Mouse (Mus musculus) embryonic facial prominence, embryonic 13.5 days (tissue): ENCODE measurements around the gene Mrnip. TPM values are rescaled to one million over a fixed set of nuclear protein-coding genes. Genes with fewer than 3 reads are reported as not detected.

Source experiments
- ATAC-seq: fragments of 200-750 bp; cut with Nextera tagmentation; 2 replicates; pipeline ENCODE4 v1.8.0; 2017; ENCODE audit warnings: low read depth; ENCODE audit not compliant: insufficient number of reproducible peaks, insufficient read depth, low FRiP score, low TSS enrichment
- H3K27ac ChIP-seq: fragments of 300-500 bp; sonication (generic); 2 replicates; pipeline ENCODE4 v1.5.1; 2015; ENCODE audit warnings: moderate library complexity, mild to moderate bottlenecking, inconsistent platforms
- H3K27me3 ChIP-seq: fragments of 300-500 bp; sonication (generic); 2 replicates; pipeline ENCODE4 v1.6.1; 2015; ENCODE audit warnings: mild to moderate bottlenecking, inconsistent platforms
- H3K36me3 ChIP-seq: fragments of 300-500 bp; sonication (generic); 2 replicates; pipeline ENCODE4 v1.6.1; 2015; ENCODE audit warnings: mild to moderate bottlenecking, inconsistent platforms
- H3K4me1 ChIP-seq: fragments of 300-500 bp; sonication (generic); 2 replicates; pipeline ENCODE4 v1.6.1; 2015; ENCODE audit warnings: inconsistent platforms
- H3K4me2 ChIP-seq: fragments of 300-500 bp; sonication (generic); 2 replicates; pipeline ENCODE4 v1.6.1; 2015; ENCODE audit warnings: moderate library complexity, mild to moderate bottlenecking, inconsistent platforms
- H3K4me3 ChIP-seq: fragments of 300-500 bp; sonication (generic); 2 replicates; pipeline ENCODE4 v1.5.1; 2015; ENCODE audit warnings: mild to moderate bottlenecking, inconsistent platforms
- H3K9ac ChIP-seq: fragments of 300-500 bp; sonication (generic); 2 replicates; pipeline ENCODE4 v1.6.1; 2015; ENCODE audit warnings: mild to moderate bottlenecking, inconsistent platforms
- H3K9me3 ChIP-seq: fragments of 300-500 bp; sonication (generic); 2 replicates; pipeline ENCODE4 v1.6.1; 2016; ENCODE audit warnings: inconsistent platforms
- whole genome bisulfite sequencing: fragments of 180-500 bp; shearing (Covaris S2); methylation state at CpG from one replicate; pipeline ENCODE4 v1.1.7; 2015; ENCODE audit warnings: mixed read lengths; 5-methylcytosine and 5-hydroxymethylcytosine counted together
- polyA plus RNA-seq: library from polyadenylated mRNA; unstranded; fragments of >200 nt; fragmentation: Nextera tagmentation; extraction: Ambion mirVana; gene quantifications from 2 replicates; pipeline ENCODE4 v1.2.1, GENCODE M21; 2015

Mrnip gene
- polyA plus RNA-seq, 1 experiment from 2014 or later = 22.9 TPM

- Histone ChIP-seq H3K36me3 (no peaks in the 10 kb centered on the region), H3K27ac (no peak overlapping the region), H3K27me3 (no peaks in the 10 kb centered on the region), H3K4me3 (no peak overlapping the region), H3K4me1 (peaks cover 21% of the 10 kb centered on the region), H3K9me3 (no peaks in the 10 kb centered on the region), H3K4me2 (no peak overlapping the region), H3K9ac (no peak overlapping the region)
- no peak for ATAC-seq
- 55% methylated on average over 4 of the region's 4 CpGs for WGBS
These were observed 43.6 kb downstream of the Mrnip start for GRCm38 (mm10) chr11:50217811-50218210.

DNA sequence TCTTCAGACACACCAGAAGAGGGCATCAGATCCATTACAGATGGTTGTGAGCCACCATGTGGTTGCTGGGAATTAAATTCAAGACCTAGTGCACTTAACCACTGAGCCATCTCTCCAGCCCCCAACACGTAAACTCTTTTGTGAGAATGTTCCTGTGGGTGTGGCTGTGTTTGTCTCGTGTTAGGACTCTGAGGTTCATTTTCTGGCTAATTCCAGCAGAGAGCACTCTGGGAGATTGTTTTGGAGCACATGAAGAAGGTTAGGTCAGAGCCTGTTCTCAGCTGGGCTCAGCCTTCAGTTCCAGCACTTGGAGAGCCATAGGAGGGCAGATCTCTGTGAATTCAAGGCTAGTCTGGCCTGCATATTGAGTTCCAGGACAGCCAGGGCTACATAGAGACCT lies 45.6 kb downstream of the Mrnip start:
- 44% methylated on average over 2 of the region's 2 CpGs for WGBS
- no peak for ATAC-seq

GRCm38 (mm10) chr11:50222559-50223276 lies 48.5 kb downstream of the Mrnip start:
- H3K4me3 ChIP-seq = no peak overlapping the region
- no peaks in the 10 kb centered on the region for H3K27me3 ChIP-seq
- peaks cover 34% of the 10 kb centered on the region for H3K4me1 ChIP-seq
- no peak overlapping the region for H3K27ac ChIP-seq
- H3K9ac ChIP-seq = no peak overlapping the region
- no peak for ATAC-seq
- H3K4me2 ChIP-seq = no peak overlapping the region
- no peaks in the 10 kb centered on the region for H3K36me3 ChIP-seq
- WGBS = 47% methylated on average over 7 of the region's 7 CpGs
- no peaks in the 10 kb centered on the region for H3K9me3 ChIP-seq

More for the DNA sequence above, 45.6 kb downstream of the Mrnip start:
- Histone ChIP-seq H3K36me3 (no peaks in the 10 kb centered on the region), H3K9me3 (no peaks in the 10 kb centered on the region), H3K27ac (no peak overlapping the region), H3K27me3 (no peaks in the 10 kb centered on the region), H3K4me3 (no peak overlapping the region), H3K4me2 (no peak overlapping the region), H3K9ac (no peak overlapping the region), H3K4me1 (peaks cover 32% of the 10 kb centered on the region)

DNA sequence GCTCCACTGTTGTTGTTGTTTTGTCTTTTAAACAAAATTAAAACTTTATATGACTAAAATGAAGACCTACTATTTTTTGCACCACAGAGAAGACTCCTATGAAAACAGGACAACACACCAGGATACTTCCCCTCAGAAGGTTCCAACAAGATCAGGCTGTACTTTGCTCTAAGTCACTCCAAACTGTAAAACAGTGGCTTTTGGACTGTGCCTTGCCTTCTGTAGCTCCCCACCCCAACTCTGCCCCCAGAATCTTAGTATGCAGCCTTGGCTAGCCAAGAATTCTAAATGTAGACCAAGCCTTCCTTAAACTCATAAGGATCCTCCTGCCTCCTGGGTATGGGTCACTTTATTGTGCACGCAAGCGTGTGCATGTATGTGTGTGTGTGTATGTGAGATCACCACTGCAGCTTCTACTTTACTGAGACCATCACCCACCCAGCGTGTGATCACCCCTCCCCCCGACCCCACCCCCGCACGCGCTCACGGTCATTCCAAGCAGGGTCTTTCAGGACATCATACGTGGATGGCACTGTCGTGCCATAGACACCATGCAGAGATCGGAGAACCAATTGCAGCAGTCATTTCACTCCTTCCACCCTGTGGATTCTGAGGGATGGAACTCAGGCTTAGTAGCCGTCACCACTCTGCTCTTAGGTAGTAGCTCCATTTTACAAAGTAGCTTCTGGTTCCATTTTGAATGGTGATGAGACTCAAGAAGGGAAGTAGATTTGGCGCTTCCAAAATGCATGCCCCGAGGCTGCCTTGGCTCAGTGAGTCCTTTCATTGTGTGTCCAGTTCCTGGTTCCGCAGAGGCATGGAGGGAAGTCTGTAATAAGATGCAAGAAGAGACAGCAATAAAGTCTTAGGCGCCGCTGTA lies 49.8 kb downstream of the Mrnip start:
- no peak for ATAC-seq
- Histone ChIP-seq H3K4me2 (peak overlapping the region; percentile 85), H3K4me1 (peaks cover 42% of the 10 kb centered on the region)

DNA sequence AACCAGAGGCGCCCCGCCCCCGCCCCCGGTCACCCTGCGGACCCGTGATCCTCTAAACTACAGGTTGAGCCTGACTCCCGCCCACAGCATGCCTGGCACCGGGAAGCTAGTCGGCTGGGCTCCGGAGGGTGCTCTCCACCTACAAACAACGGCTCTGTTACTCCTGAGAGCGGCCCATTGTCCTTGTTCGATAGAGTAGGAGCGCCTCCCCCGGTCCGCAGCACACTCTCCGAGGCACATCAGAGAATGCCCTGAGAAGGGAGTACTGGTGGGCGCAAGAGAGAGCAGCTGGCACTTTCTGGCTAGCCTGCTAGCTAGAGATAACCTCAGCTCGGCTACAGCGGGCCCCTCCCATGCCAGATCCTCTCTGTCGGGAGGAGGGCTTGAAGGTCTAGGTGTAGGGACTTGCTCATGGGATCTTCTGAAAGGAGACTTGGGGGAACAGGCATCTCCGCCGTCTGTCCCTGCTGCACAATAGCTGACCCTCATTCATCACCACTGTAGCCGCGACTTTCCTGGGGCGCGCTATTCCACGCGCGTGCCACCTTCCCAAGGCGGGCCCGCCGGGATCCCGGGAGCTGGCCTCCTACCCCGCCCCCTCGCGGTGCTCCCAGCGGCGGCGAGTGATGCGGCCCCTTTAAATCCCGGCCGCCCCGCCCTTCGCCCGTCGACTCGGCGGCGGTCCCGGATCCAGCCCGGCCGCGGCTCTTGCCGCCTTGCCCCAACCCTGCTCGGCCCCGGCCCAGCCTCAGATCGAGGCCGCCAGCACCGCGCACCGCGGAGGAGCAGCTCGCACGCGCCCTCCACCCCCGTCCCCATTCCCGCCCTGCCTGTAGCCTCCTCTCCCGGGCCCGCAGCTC lies 50.7 kb downstream of the Mrnip start:
- H3K9me3 ChIP-seq = no peaks in the 10 kb centered on the region
- H3K4me1 ChIP-seq = peaks cover 47% of the 10 kb centered on the region
- peak overlapping the region; percentile 95 for H3K9ac ChIP-seq
- ATAC-seq = peak; percentile 83
- under 1% methylated on average over 65 of the region's 70 CpGs for WGBS
- peak overlapping the region; percentile 85 for H3K4me2 ChIP-seq
- H3K27ac ChIP-seq = peak overlapping the region; percentile 84
- peaks cover 6% of the 10 kb centered on the region; the same call in 1 of the 2 replicates for H3K27me3 ChIP-seq
- H3K4me3 ChIP-seq = peak overlapping the region; percentile 84
- no peaks in the 10 kb centered on the region for H3K36me3 ChIP-seq

More for the DNA sequence above, 49.8 kb downstream of the Mrnip start:
- H3K9ac ChIP-seq = peak overlapping the region; percentile 95
- no peaks in the 10 kb centered on the region for H3K36me3 ChIP-seq
- H3K27me3 ChIP-seq = no peaks in the 10 kb centered on the region
- peak overlapping the region; percentile 84 for H3K4me3 ChIP-seq
- H3K27ac ChIP-seq = peak overlapping the region; percentile 84
- 5% methylated on average over 17 of the region's 17 CpGs for WGBS
- H3K9me3 ChIP-seq = no peaks in the 10 kb centered on the region

- 2% methylated on average over 34 of the region's 34 CpGs for WGBS
- Histone ChIP-seq H3K27ac (peak overlapping the region; percentile 84), H3K9me3 (no peaks in the 10 kb centered on the region), H3K4me1 (peaks cover 52% of the 10 kb centered on the region), H3K4me3 (peak overlapping the region; percentile 84), H3K27me3 (peaks cover 15% of the 10 kb centered on the region), H3K4me2 (peak overlapping the region; percentile 85), H3K9ac (peak overlapping the region; percentile 95), H3K36me3 (peaks cover 4% of the 10 kb centered on the region; the same call in 1 of the 2 replicates)
- no peak for ATAC-seq
These were observed 51.6 kb downstream of the Mrnip start for GRCm38 (mm10) chr11:50225611-50226378.

- H3K4me2 ChIP-seq = peak overlapping the region; percentile 85
- H3K27ac ChIP-seq = no peak overlapping the region
- peaks cover 15% of the 10 kb centered on the region for H3K27me3 ChIP-seq
- peaks cover 6% of the 10 kb centered on the region; the same call in 1 of the 2 replicates for H3K36me3 ChIP-seq
- no peaks in the 10 kb centered on the region for H3K9me3 ChIP-seq
- ATAC-seq = no peak
- H3K4me3 ChIP-seq = peak overlapping the region; percentile 84
- peak overlapping the region; percentile 95 for H3K9ac ChIP-seq
- peaks cover 55% of the 10 kb centered on the region for H3K4me1 ChIP-seq
- 34% methylated on average over 2 of the region's 2 CpGs for WGBS
These were observed 52.2 kb downstream of the Mrnip start for GRCm38 (mm10) chr11:50226406-50226805.

GRCm38 (mm10) chr11:50227226-50227625 lies 53.0 kb downstream of the Mrnip start:
- Histone ChIP-seq H3K4me1 (peaks cover 55% of the 10 kb centered on the region), H3K27me3 (peaks cover 15% of the 10 kb centered on the region), H3K9me3 (no peaks in the 10 kb centered on the region), H3K4me2 (0 out of 2 replicates have a peak overlapping the region, but pooled peaks have one; percentile 85), H3K9ac (no peak overlapping the region), H3K27ac (no peak overlapping the region), H3K36me3 (peaks cover 14% of the 10 kb centered on the region), H3K4me3 (0 out of 2 replicates have a peak overlapping the region, but pooled peaks have one; percentile 84)
- 67% methylated on average over 3 of the region's 3 CpGs for WGBS
- no peak for ATAC-seq

DNA sequence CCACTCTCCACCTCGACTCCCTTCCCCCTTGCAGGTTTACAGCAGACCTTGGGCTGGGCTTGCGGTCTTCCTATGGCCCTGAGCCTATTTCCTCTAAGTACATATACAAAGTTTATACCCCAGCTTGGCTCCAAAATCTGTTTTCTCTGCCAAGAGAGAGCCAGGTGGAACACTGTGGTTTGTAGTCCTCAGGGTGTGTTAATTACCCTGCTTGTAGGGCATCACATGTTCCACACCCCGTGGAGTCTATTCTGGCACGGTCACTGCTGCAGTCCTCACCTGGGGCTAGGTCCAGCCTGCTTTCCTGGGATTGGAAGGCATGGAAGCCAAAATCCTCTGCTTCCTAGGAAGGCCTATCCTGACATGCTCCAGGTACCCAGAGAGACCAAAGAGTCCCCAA lies 53.5 kb downstream of the Mrnip start:
- 87% methylated on average over 4 of the region's 4 CpGs for WGBS
- Histone ChIP-seq H3K27me3 (peaks cover 15% of the 10 kb centered on the region), H3K4me3 (no peak overlapping the region), H3K9me3 (no peaks in the 10 kb centered on the region), H3K4me1 (peaks cover 55% of the 10 kb centered on the region), H3K36me3 (peaks cover 19% of the 10 kb centered on the region), H3K27ac (no peak overlapping the region), H3K4me2 (no peak overlapping the region), H3K9ac (no peak overlapping the region)
- ATAC-seq = no peak

- H3K4me1 ChIP-seq = peaks cover 49% of the 10 kb centered on the region
- no peak overlapping the region for H3K27ac ChIP-seq
- H3K9me3 ChIP-seq = no peaks in the 10 kb centered on the region
- 26% methylated on average over 3 of the region's 3 CpGs for WGBS
- ATAC-seq = no peak
- peak overlapping the region; percentile 4; the same call in 1 of the 2 replicates for H3K9ac ChIP-seq
- H3K4me3 ChIP-seq = no peak overlapping the region
- peaks cover 15% of the 10 kb centered on the region for H3K27me3 ChIP-seq
- H3K36me3 ChIP-seq = peaks cover 30% of the 10 kb centered on the region
- H3K4me2 ChIP-seq = no peak overlapping the region; the same call in 1 of the 2 replicates
These were observed 54.5 kb downstream of the Mrnip start for GRCm38 (mm10) chr11:50228772-50229171.
